Mouse (Mus musculus) C2C12 (cell line): Measurements from ENCODE around the gene Gatb.

ENCODE experiments used
- CEBPB ChIP-seq: IDR thresholded peaks from one replicate; pipeline ENCODE4 v1.6.1; 2011; ENCODE audit warnings: low read depth, mild to moderate bottlenecking, control low read depth, moderate library complexity
- CTCF ChIP-seq: IDR thresholded peaks from one replicate; pipeline ENCODE4 v1.5.1; 2011; ENCODE audit not compliant: control insufficient read depth, insufficient read depth, insufficient read length
- FOSL1 ChIP-seq: IDR thresholded peaks from one replicate; pipeline ENCODE4 v1.8.0; 2011; ENCODE audit warnings: mild to moderate bottlenecking, low read length; ENCODE audit not compliant: poor library complexity, insufficient read depth, severe bottlenecking
- MAX ChIP-seq: IDR thresholded peaks from one replicate; pipeline ENCODE4 v1.6.1; 2011; ENCODE audit warnings: mild to moderate bottlenecking, control low read depth
- MYOD1 ChIP-seq: IDR thresholded peaks from one replicate; pipeline ENCODE4 v1.6.1; 2011; ENCODE audit warnings: low read depth; ENCODE audit not compliant: control insufficient read depth, insufficient read length
- MYOG ChIP-seq: IDR thresholded peaks from one replicate; pipeline ENCODE4 v1.6.1; 2011; ENCODE audit not compliant: control insufficient read depth, insufficient read length; ENCODE audit errors: extremely low read depth
- USF1 ChIP-seq: IDR thresholded peaks from one replicate; pipeline ENCODE4 v1.6.1; 2011; ENCODE audit warnings: low read depth, mild to moderate bottlenecking, control low read depth, moderate library complexity

DNA sequence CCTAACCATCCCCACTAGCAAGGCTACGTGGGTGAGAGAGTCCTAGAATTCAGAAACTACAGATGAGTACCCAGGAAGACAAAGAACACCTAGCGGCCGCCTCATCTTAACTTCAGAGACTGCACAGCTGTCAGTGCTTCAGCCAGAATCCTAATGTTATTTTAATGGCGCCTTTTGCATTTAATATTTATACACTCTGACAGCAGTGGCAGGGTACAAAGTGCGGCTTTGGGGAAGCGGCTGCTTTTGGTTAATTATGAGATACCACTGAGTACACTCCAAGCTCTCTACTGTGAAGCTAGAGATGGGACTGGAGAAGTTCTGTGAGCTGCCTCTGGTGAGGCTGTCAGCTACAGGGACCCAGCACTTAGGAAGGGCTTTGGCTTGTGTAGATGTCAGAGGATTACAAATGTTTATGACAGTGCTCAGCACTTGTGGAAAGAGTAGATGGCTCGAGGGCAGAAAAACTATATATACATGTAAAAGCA lies 71.6 kb downstream of the Gatb start:
- TF ChIP-seq CTCF: no peak
- no peak for TF ChIP-seq MYOD1
- TF ChIP-seq MYOG: no peak
- no peak for TF ChIP-seq MAX
- TF ChIP-seq USF1: no peak
- no peak for TF ChIP-seq CEBPB
- TF ChIP-seq FOSL1: no peak
